Mouse (Mus musculus): ENCODE results near the gene Vti1a.

DNA sequence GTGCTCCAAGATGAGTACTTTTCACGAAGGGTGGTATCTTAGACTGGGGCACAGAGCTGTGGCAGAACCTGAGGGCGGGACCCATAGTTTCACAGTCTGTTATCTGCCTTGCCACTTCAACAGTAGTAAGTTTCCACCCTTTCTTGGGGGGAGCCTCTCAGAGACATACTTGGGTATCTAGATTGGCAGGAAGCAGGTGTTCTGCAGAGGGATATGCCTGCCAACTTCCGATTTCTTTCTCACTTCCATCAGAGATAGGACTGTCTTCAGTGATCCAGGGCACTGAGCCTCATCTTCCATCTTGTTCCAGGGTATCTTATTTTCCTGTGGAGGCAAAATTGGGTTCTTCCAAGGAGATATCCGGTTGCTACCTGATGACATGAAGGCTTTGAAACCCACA lies 32.0 kb upstream of the Vti1a start:
- TF ChIP-seq CTCF (IDR thresholded peaks at IDR 0.05; ENCODE audit: low read depth, low read length) (no peak), GATA1 (IDR thresholded peaks at IDR 0.05; ENCODE audit: borderline replicate concordance, low read length) (no peak), POLR2AphosphoS5 (IDR thresholded peaks at IDR 0.05; ENCODE audit: insufficient replicate concordance, low read depth, low read length) (no peak)
